Mouse (Mus musculus): ENCODE measurements around the gene Bicra.

- TF ChIP-seq CTCF (conservative IDR thresholded peaks at IDR 0.05 in 1 of 2, IDR thresholded peaks at IDR 0.05 in 1 of 2; ENCODE audit: low read depth in 2 of 2, low read length in 2 of 2) (no peak), MAX (IDR thresholded peaks at IDR 0.05; ENCODE audit: low read length) (no peak), ZNF384 (IDR thresholded peaks at IDR 0.05; ENCODE audit: low read depth, low read length) (no peak), POLR2A (IDR thresholded peaks at IDR 0.05; ENCODE audit: low read depth, low read length) (no peak), SMC3 (IDR thresholded peaks at IDR 0.05; ENCODE audit: low read depth, low read length) (no peak), ELF1 (IDR thresholded peaks at IDR 0.05; ENCODE audit: low read depth, low read length) (no peak), ZC3H11A (IDR thresholded peaks at IDR 0.05; ENCODE audit: low read depth, low read length) (no peak), NRF1 (IDR thresholded peaks at IDR 0.05; ENCODE audit: low read depth, low read length) (no peak), CHD2 (IDR thresholded peaks at IDR 0.05; ENCODE audit: low read length) (no peak), MAFK (IDR thresholded peaks at IDR 0.05; ENCODE audit: insufficient replicate concordance, low read length) (no peak), MEF2A (IDR thresholded peaks at IDR 0.05; ENCODE audit: borderline replicate concordance, low read depth, low read length) (no peak)
Measured at GRCm38 (mm10) chr7:16083361-16083760, 35.6 kb upstream of the Bicra start.
